Mouse (Mus musculus) MEL (cell line): ENCODE measurements around the gene Shmt1. TPM values are rescaled to one million over a fixed set of nuclear protein-coding genes. Genes with fewer than 3 reads are reported as not detected.

ENCODE experiments used
- DNase-seq: peaks from one replicate; pipeline ENCODE4 v3.0.0; 2011; ENCODE audit warnings: low read depth, low spot score
- H3K27ac ChIP-seq: 2 replicates; pipeline ENCODE4 v1.5.1; 2012; ENCODE audit warnings: low read depth, mild to moderate bottlenecking, control low read depth, low read length, moderate library complexity; ENCODE audit not compliant: control insufficient read depth
- H3K27me3 ChIP-seq, 2 experiments: fragments of 150-350 bp in 1 of 2; sonication (generic) in 1 of 2; 2 replicates each; pipeline ENCODE4 v1.6.1; 2012; ENCODE audit warnings: low read length in 2 of 2, mild to moderate bottlenecking in 2 of 2, improper control_type of control experiment in 1 of 2, moderate library complexity in 1 of 2; ENCODE audit not compliant: insufficient read depth in 2 of 2, control insufficient read depth in 1 of 2
- H3K36me3 ChIP-seq, 2 experiments: 2 replicates each; pipeline ENCODE4 v1.6.1; 2012 to 2014; ENCODE audit warnings: low read length in 2 of 2, improper control_type of control experiment in 1 of 2, inconsistent platforms in 1 of 2, mild to moderate bottlenecking in 1 of 2; ENCODE audit not compliant: insufficient read depth in 2 of 2, control insufficient read depth in 1 of 2
- H3K4me1 ChIP-seq, 2 experiments: fragments of 150-350 bp in 1 of 2; sonication (generic) in 1 of 2; 2 replicates each; pipeline ENCODE4 v1.6.1; 2012; ENCODE audit warnings: low read length in 2 of 2, improper control_type of control experiment in 1 of 2, mild to moderate bottlenecking in 1 of 2; ENCODE audit not compliant: insufficient read depth in 2 of 2, control insufficient read depth in 1 of 2
- H3K4me3 ChIP-seq, 2 experiments: fragments of 150-350 bp in 1 of 2; sonication (generic) in 1 of 2; 2 replicates each; pipeline ENCODE4 v1.5.1; 2012; ENCODE audit warnings: low read depth in 2 of 2, low read length in 2 of 2, mild to moderate bottlenecking in 2 of 2, moderate library complexity in 2 of 2, control low read depth in 1 of 2, improper control_type of control experiment in 1 of 2; ENCODE audit not compliant: control insufficient read depth in 1 of 2, insufficient read depth in 1 of 2
- H3K79me2 ChIP-seq: 2 replicates; pipeline ENCODE4 v1.6.1; 2012; ENCODE audit warnings: mild to moderate bottlenecking, low read length, moderate library complexity; ENCODE audit not compliant: control insufficient read depth, poor library complexity, insufficient read depth
- H3K9ac ChIP-seq: 2 replicates; pipeline ENCODE4 v1.6.1; 2012; ENCODE audit warnings: low read depth, mild to moderate bottlenecking, control low read depth, low read length, moderate library complexity; ENCODE audit not compliant: control insufficient read depth, poor library complexity, severe bottlenecking
- H3K9me3 ChIP-seq: fragments of 150-350 bp; sonication (generic); replicated peaks from 2 replicates; pipeline ENCODE4 v1.6.1; 2012; ENCODE audit warnings: mild to moderate bottlenecking, low read length, improper control_type of control experiment, moderate library complexity; ENCODE audit not compliant: insufficient read depth
- CHD2 ChIP-seq: IDR thresholded peaks from 2 replicates; pipeline ENCODE4 v1.6.1; 2011; ENCODE audit warnings: low read length, improper control_type of control experiment
- ELF1 ChIP-seq: IDR thresholded peaks from 2 replicates; pipeline ENCODE4 v1.6.1; 2014; ENCODE audit warnings: low read depth, mild to moderate bottlenecking, inconsistent platforms, low read length, improper control_type of control experiment, moderate library complexity
- GABPA ChIP-seq: IDR thresholded peaks from 2 replicates; pipeline ENCODE4 v1.6.1; 2012; ENCODE audit warnings: low read depth, mild to moderate bottlenecking, inconsistent platforms, low read length, improper control_type of control experiment, moderate library complexity
- GATA1 ChIP-seq: IDR thresholded peaks from 2 replicates; pipeline ENCODE4 v1.6.1; 2011; ENCODE audit warnings: low read depth, low read length, improper control_type of control experiment
- MAX ChIP-seq: IDR thresholded peaks from 2 replicates; pipeline ENCODE4 v1.6.1; 2011; ENCODE audit warnings: low read length, improper control_type of control experiment
- MEF2A ChIP-seq: IDR thresholded peaks from 2 replicates; pipeline ENCODE4 v1.6.1; 2014; ENCODE audit warnings: low read depth, mild to moderate bottlenecking, inconsistent platforms, low read length, improper control_type of control experiment; ENCODE audit not compliant: poor library complexity, insufficient replicate concordance, severe bottlenecking; ENCODE audit errors: extremely low read depth
- MXI1 ChIP-seq: IDR thresholded peaks from 2 replicates; pipeline ENCODE4 v1.6.1; 2011; ENCODE audit warnings: mild to moderate bottlenecking, low read depth, low read length, improper control_type of control experiment
- MYB ChIP-seq: IDR thresholded peaks from 2 replicates; pipeline ENCODE4 v1.6.1; 2011; ENCODE audit warnings: mild to moderate bottlenecking, low read depth, low read length, improper control_type of control experiment
- NRF1 ChIP-seq: IDR thresholded peaks from 2 replicates; pipeline ENCODE4 v1.6.1; 2014; ENCODE audit warnings: low read depth, mild to moderate bottlenecking, inconsistent platforms, low read length, improper control_type of control experiment, moderate library complexity; ENCODE audit not compliant: poor library complexity, insufficient read depth, severe bottlenecking
- POLR2A ChIP-seq, 2 experiments: IDR thresholded peaks; 2 replicates each; pipeline ENCODE4 v1.6.1; 2011 to 2012; ENCODE audit warnings: low read length in 2 of 2, mild to moderate bottlenecking in 2 of 2, control low read depth in 1 of 2, improper control_type of control experiment in 1 of 2, low read depth in 1 of 2, moderate library complexity in 1 of 2; ENCODE audit not compliant: control insufficient read depth in 1 of 2, insufficient read depth in 1 of 2, poor library complexity in 1 of 2
- RAD21 ChIP-seq: IDR thresholded peaks from 2 replicates; pipeline ENCODE4 v1.6.1; 2011; ENCODE audit warnings: mild to moderate bottlenecking, low read depth, low read length, improper control_type of control experiment
- RCOR1 ChIP-seq: IDR thresholded peaks from 2 replicates; pipeline ENCODE4 v1.6.1; 2012; ENCODE audit warnings: low read depth, mild to moderate bottlenecking, inconsistent platforms, low read length, improper control_type of control experiment
- SIN3A ChIP-seq: IDR thresholded peaks from 2 replicates; pipeline ENCODE4 v1.6.1; 2012; ENCODE audit warnings: low read length, improper control_type of control experiment, inconsistent platforms
- TBP ChIP-seq: IDR thresholded peaks from 2 replicates; pipeline ENCODE4 v1.8.0; 2011; ENCODE audit warnings: low read depth, low read length, improper control_type of control experiment
- TCF12 ChIP-seq: IDR thresholded peaks from 2 replicates; pipeline ENCODE4 v1.6.1; 2014; ENCODE audit warnings: low read depth, mild to moderate bottlenecking, inconsistent platforms, low read length, improper control_type of control experiment, moderate library complexity
- UBTF ChIP-seq: IDR thresholded peaks from 2 replicates; pipeline ENCODE4 v1.6.1; 2012; ENCODE audit warnings: low read depth, mild to moderate bottlenecking, inconsistent platforms, low read length, improper control_type of control experiment, moderate library complexity, borderline replicate concordance; ENCODE audit not compliant: insufficient read depth
- USF1 ChIP-seq: IDR thresholded peaks from 2 replicates; pipeline ENCODE4 v1.6.1; 2014; ENCODE audit warnings: low read depth, mild to moderate bottlenecking, inconsistent platforms, low read length, improper control_type of control experiment, moderate library complexity
- polyA plus RNA-seq, 2 experiments: library from polyadenylated mRNA; stranded (reverse) in 1 of 2; unstranded in 1 of 2; fragments of >175 nt in 1 of 2; fragments of >200 nt in 1 of 2; gene quantifications; 2 replicates each; pipeline versions ENCODE4 v1.2.1 to v1.2.4; 2012; ENCODE audit warnings: low replicate concordance in 2 of 2, low read depth in 1 of 2; ENCODE audit not compliant: insufficient read length in 2 of 2, insufficient read depth in 1 of 2, missing spikeins in 1 of 2
- total RNA-seq: library from RNA; depleted of rRNA; stranded (reverse); fragments of 300-350 nt; gene quantifications from 2 replicates; pipeline ENCODE4 v1.2.3, GENCODE M21; 2012

Gene Shmt1
- total and polyA plus RNA-seq, 3 experiments, result 55.3 to 71.4 TPM; not detected in 1

- Histone ChIP-seq H3K79me2 (no peaks in the 10 kb centered on the region), H3K27me3 (no peaks in the 10 kb centered on the region), H3K4me3 (no peak overlapping the region), H3K4me1 (no peaks in the 10 kb centered on the region), H3K9ac (no peak overlapping the region), H3K36me3 (peaks cover 0 to 14% of the 10 kb centered on the region in 2 experiments; a peak in 2 of 4 replicates), H3K27ac (no peak overlapping the region), H3K9me3 (no peaks in the 10 kb centered on the region)
- no peak for TF ChIP-seq MYB
- no peak for TF ChIP-seq NRF1
- TF ChIP-seq SIN3A, result no peak
- DNase-seq, result no peak
Measured at GRCm38 (mm10) chr11:60790472-60790871, 21.0 kb downstream of the Shmt1 start.

- no peak overlapping the region for H3K4me3 ChIP-seq
- H3K79me2 ChIP-seq, result peaks cover 15% of the 10 kb centered on the region
- TF ChIP-seq RAD21 (no peak), MXI1 (no peak), USF1 (no peak), POLR2A (IDR thresholded peaks at IDR 0.05; ENCODE audit: control insufficient read depth in 1 of 2, insufficient read depth in 1 of 2, low read depth in 1 of 2, low read length in 2 of 2, poor library complexity in 1 of 2) (0 out of 4 replicates have a peak, but pooled peaks of 1 of the 2 experiments have one; percentile 9)
- peaks cover under 1 to 12% of the 10 kb centered on the region in 2 experiments for H3K36me3 ChIP-seq
- no peak for DNase-seq
- H3K27me3 ChIP-seq, result no peaks in the 10 kb centered on the region
- H3K9ac ChIP-seq, result no peak overlapping the region
- H3K9me3 ChIP-seq, result no peaks in the 10 kb centered on the region
- no peaks in the 10 kb centered on the region; a peak in 1 of 4 replicates for H3K4me1 ChIP-seq
- no peak overlapping the region for H3K27ac ChIP-seq
Measured at GRCm38 (mm10) chr11:60787595-60787994, 23.9 kb downstream of the Shmt1 start.

GRCm38 (mm10) chr11:60784179-60784922 is 27.2 kb downstream of the Shmt1 start:
- Histone ChIP-seq H3K9ac (no peak overlapping the region), H3K9me3 (no peaks in the 10 kb centered on the region), H3K27ac (no peak overlapping the region), H3K36me3 (peaks cover 12 to 29% of the 10 kb centered on the region in 2 experiments), H3K4me3 (no peak overlapping the region), H3K27me3 (no peaks in the 10 kb centered on the region), H3K4me1 (peaks cover 2 to 28% of the 10 kb centered on the region in 2 experiments), H3K79me2 (peaks cover 47% of the 10 kb centered on the region)
- DNase-seq, result no peak
- no peak for TF ChIP-seq NRF1
- no peak for TF ChIP-seq ELF1
- no peak for TF ChIP-seq GABPA
- TF ChIP-seq TBP, result no peak
- TF ChIP-seq GATA1, result no peak
- no peak for TF ChIP-seq RCOR1
- TF ChIP-seq MYB, result no peak
- TF ChIP-seq UBTF, result no peak
- no peak for TF ChIP-seq CHD2
- TF ChIP-seq MEF2A, result no peak
- no peak for TF ChIP-seq TCF12
- no peak for TF ChIP-seq MAX
